Mouse (Mus musculus): Measurements from ENCODE around the gene Cggbp1. TPM values are rescaled to one million over a fixed set of nuclear protein-coding genes. Genes with fewer than 3 reads are reported as not detected.

The Cggbp1 gene
- polyA plus RNA-seq, 1 experiment from 2014 or later = 104 TPM

- Histone ChIP-seq H3K27ac (no peak overlapping the region), H3K4me2 (replicated peaks) (no peak overlapping the region), H3K9me3 (no peaks in the 10 kb centered on the region), H3K4me3 (no peak overlapping the region), H3K9ac (no peak overlapping the region), H3K36me3 (no peaks in the 10 kb centered on the region), H3K4me1 (no peaks in the 10 kb centered on the region), H3K27me3 (replicated peaks) (no peaks in the 10 kb centered on the region)
- WGBS = 78% methylated on average over 1 of the region's 1 CpGs
- no peak for ATAC-seq (ENCODE audit: low FRiP score, low read depth)
Measured at GRCm38 (mm10) chr16:64875822-64876221, 24.0 kb downstream of the Cggbp1 start.

GRCm38 (mm10) chr16:64876631-64877265 lies 25.0 kb downstream of the Cggbp1 start:
- H3K9ac ChIP-seq = no peak overlapping the region
- no peak for ATAC-seq (ENCODE audit: low FRiP score, low read depth)
- no peak overlapping the region for H3K4me2 ChIP-seq (replicated peaks)
- no peak overlapping the region for H3K27ac ChIP-seq
- H3K4me3 ChIP-seq = no peak overlapping the region
- no peaks in the 10 kb centered on the region for H3K27me3 ChIP-seq (replicated peaks)
- no peaks in the 10 kb centered on the region for H3K36me3 ChIP-seq
- WGBS = 90% methylated on average over 4 of the region's 4 CpGs
- H3K4me1 ChIP-seq = no peaks in the 10 kb centered on the region
- no peaks in the 10 kb centered on the region for H3K9me3 ChIP-seq

- no peak overlapping the region for H3K27ac ChIP-seq
- no peak overlapping the region for H3K4me3 ChIP-seq
- H3K4me1 ChIP-seq = no peaks in the 10 kb centered on the region
- no peaks in the 10 kb centered on the region for H3K36me3 ChIP-seq
- no peak for ATAC-seq (ENCODE audit: low FRiP score, low read depth)
- no peak overlapping the region for H3K4me2 ChIP-seq (replicated peaks)
- H3K9me3 ChIP-seq = no peaks in the 10 kb centered on the region
- H3K27me3 ChIP-seq (replicated peaks) = no peaks in the 10 kb centered on the region
- WGBS = 86% methylated on average over 3 of the region's 3 CpGs
- H3K9ac ChIP-seq = no peak overlapping the region
Measured at GRCm38 (mm10) chr16:64877314-64877713, 25.5 kb downstream of the Cggbp1 start.

- Histone ChIP-seq H3K9ac (no peak overlapping the region), H3K9me3 (no peaks in the 10 kb centered on the region), H3K36me3 (no peaks in the 10 kb centered on the region), H3K4me1 (no peaks in the 10 kb centered on the region), H3K27me3 (replicated peaks) (no peaks in the 10 kb centered on the region), H3K27ac (no peak overlapping the region), H3K4me3 (no peak overlapping the region), H3K4me2 (replicated peaks) (no peak overlapping the region)
- no peak for ATAC-seq (ENCODE audit: low FRiP score, low read depth)
- 83% methylated on average over 3 of the region's 3 CpGs for WGBS
Measured at GRCm38 (mm10) chr16:64878611-64879132, 26.9 kb downstream of the Cggbp1 start.

- Histone ChIP-seq H3K4me3 (no peak overlapping the region), H3K36me3 (no peaks in the 10 kb centered on the region), H3K4me2 (replicated peaks) (no peak overlapping the region), H3K9me3 (no peaks in the 10 kb centered on the region), H3K4me1 (no peaks in the 10 kb centered on the region), H3K27me3 (replicated peaks) (no peaks in the 10 kb centered on the region), H3K9ac (no peak overlapping the region), H3K27ac (no peak overlapping the region)
- 85% methylated on average over 5 of the region's 5 CpGs for WGBS
- no peak for ATAC-seq (ENCODE audit: low FRiP score, low read depth)
Measured at GRCm38 (mm10) chr16:64879735-64880134, 27.9 kb downstream of the Cggbp1 start.

- Histone ChIP-seq H3K9me3 (no peaks in the 10 kb centered on the region), H3K4me2 (replicated peaks) (no peak overlapping the region), H3K9ac (no peak overlapping the region), H3K27me3 (replicated peaks) (no peaks in the 10 kb centered on the region), H3K27ac (no peak overlapping the region), H3K4me1 (peaks cover 3% of the 10 kb centered on the region; the same call in 1 of the 2 replicates), H3K4me3 (no peak overlapping the region), H3K36me3 (no peaks in the 10 kb centered on the region)
- WGBS = 77% methylated on average over 3 of the region's 3 CpGs
- ATAC-seq (ENCODE audit: low FRiP score, low read depth) = no peak
Measured at GRCm38 (mm10) chr16:64880986-64881385, 29.2 kb downstream of the Cggbp1 start.

- Histone ChIP-seq H3K4me3 (no peak overlapping the region), H3K27ac (no peak overlapping the region), H3K9ac (no peak overlapping the region), H3K36me3 (no peaks in the 10 kb centered on the region), H3K9me3 (no peaks in the 10 kb centered on the region), H3K27me3 (replicated peaks) (no peaks in the 10 kb centered on the region), H3K4me2 (replicated peaks) (no peak overlapping the region), H3K4me1 (peaks cover 3% of the 10 kb centered on the region; the same call in 1 of the 2 replicates)
- 77% methylated on average over 2 of the region's 2 CpGs for WGBS
- ATAC-seq (ENCODE audit: low FRiP score, low read depth) = no peak
Measured at GRCm38 (mm10) chr16:64881442-64881841, 29.6 kb downstream of the Cggbp1 start.

- Histone ChIP-seq H3K36me3 (no peaks in the 10 kb centered on the region), H3K4me2 (replicated peaks) (no peak overlapping the region), H3K27me3 (replicated peaks) (no peaks in the 10 kb centered on the region), H3K27ac (no peak overlapping the region), H3K9ac (no peak overlapping the region), H3K9me3 (no peaks in the 10 kb centered on the region), H3K4me1 (peaks cover 3% of the 10 kb centered on the region; the same call in 1 of the 2 replicates), H3K4me3 (no peak overlapping the region)
- WGBS = 68% methylated on average over 5 of the region's 5 CpGs
- no peak for ATAC-seq (ENCODE audit: low FRiP score, low read depth)
Measured at GRCm38 (mm10) chr16:64883896-64884295, 32.1 kb downstream of the Cggbp1 start.

GRCm38 (mm10) chr16:64884420-64884838 lies 32.6 kb downstream of the Cggbp1 start:
- Histone ChIP-seq H3K4me3 (no peak overlapping the region), H3K27me3 (replicated peaks) (no peaks in the 10 kb centered on the region), H3K4me1 (peaks cover 3% of the 10 kb centered on the region; the same call in 1 of the 2 replicates), H3K9ac (no peak overlapping the region), H3K36me3 (no peaks in the 10 kb centered on the region), H3K9me3 (no peaks in the 10 kb centered on the region), H3K4me2 (replicated peaks) (no peak overlapping the region), H3K27ac (no peak overlapping the region)
- 35% methylated on average over 3 of the region's 3 CpGs for WGBS
- no peak for ATAC-seq (ENCODE audit: low FRiP score, low read depth)

- ATAC-seq (ENCODE audit: low FRiP score, low read depth) = no peak
- H3K27ac ChIP-seq = no peak overlapping the region
- WGBS = 26% methylated on average over 3 of the region's 3 CpGs
- H3K9ac ChIP-seq = no peak overlapping the region
- no peak overlapping the region for H3K4me3 ChIP-seq
- peaks cover 3% of the 10 kb centered on the region; the same call in 1 of the 2 replicates for H3K4me1 ChIP-seq
- H3K4me2 ChIP-seq (replicated peaks) = no peak overlapping the region
- no peaks in the 10 kb centered on the region for H3K9me3 ChIP-seq
- no peaks in the 10 kb centered on the region for H3K27me3 ChIP-seq (replicated peaks)
- H3K36me3 ChIP-seq = no peaks in the 10 kb centered on the region
Measured at GRCm38 (mm10) chr16:64885142-64885541, 33.3 kb downstream of the Cggbp1 start.

GRCm38 (mm10) chr16:64885547-64885946 lies 33.8 kb downstream of the Cggbp1 start:
- WGBS = 39% methylated on average over 4 of the region's 4 CpGs
- no peak overlapping the region for H3K9ac ChIP-seq
- no peak overlapping the region for H3K4me3 ChIP-seq
- no peaks in the 10 kb centered on the region for H3K27me3 ChIP-seq (replicated peaks)
- no peak overlapping the region for H3K4me2 ChIP-seq (replicated peaks)
- peaks cover 3% of the 10 kb centered on the region; the same call in 1 of the 2 replicates for H3K4me1 ChIP-seq
- no peak for ATAC-seq (ENCODE audit: low FRiP score, low read depth)
- H3K36me3 ChIP-seq = no peaks in the 10 kb centered on the region
- H3K9me3 ChIP-seq = no peaks in the 10 kb centered on the region
- H3K27ac ChIP-seq = no peak overlapping the region

- no peaks in the 10 kb centered on the region for H3K27me3 ChIP-seq (replicated peaks)
- H3K36me3 ChIP-seq = no peaks in the 10 kb centered on the region
- no peak overlapping the region for H3K27ac ChIP-seq
- peaks cover 3% of the 10 kb centered on the region; the same call in 1 of the 2 replicates for H3K4me1 ChIP-seq
- ATAC-seq (ENCODE audit: low FRiP score, low read depth) = no peak
- WGBS = 89% methylated on average over 3 of the region's 3 CpGs
- H3K9me3 ChIP-seq = no peaks in the 10 kb centered on the region
- no peak overlapping the region for H3K4me2 ChIP-seq (replicated peaks)
- H3K4me3 ChIP-seq = no peak overlapping the region
- no peak overlapping the region for H3K9ac ChIP-seq
Measured at GRCm38 (mm10) chr16:64889496-64889895, 37.7 kb downstream of the Cggbp1 start.

GRCm38 (mm10) chr16:64899084-64899483 lies 47.3 kb downstream of the Cggbp1 start:
- H3K4me1 ChIP-seq = no peaks in the 10 kb centered on the region
- no peak overlapping the region for H3K9ac ChIP-seq
- H3K27me3 ChIP-seq (replicated peaks) = no peaks in the 10 kb centered on the region
- no peaks in the 10 kb centered on the region for H3K36me3 ChIP-seq
- ATAC-seq (ENCODE audit: low FRiP score, low read depth) = no peak
- H3K27ac ChIP-seq = no peak overlapping the region
- no peak overlapping the region for H3K4me3 ChIP-seq
- WGBS = 73% methylated on average over 2 of the region's 2 CpGs
- no peak overlapping the region for H3K4me2 ChIP-seq (replicated peaks)
- no peaks in the 10 kb centered on the region for H3K9me3 ChIP-seq

All from neural tube, embryonic 12.5 days (tissue).